In the genomic region with DNA sequence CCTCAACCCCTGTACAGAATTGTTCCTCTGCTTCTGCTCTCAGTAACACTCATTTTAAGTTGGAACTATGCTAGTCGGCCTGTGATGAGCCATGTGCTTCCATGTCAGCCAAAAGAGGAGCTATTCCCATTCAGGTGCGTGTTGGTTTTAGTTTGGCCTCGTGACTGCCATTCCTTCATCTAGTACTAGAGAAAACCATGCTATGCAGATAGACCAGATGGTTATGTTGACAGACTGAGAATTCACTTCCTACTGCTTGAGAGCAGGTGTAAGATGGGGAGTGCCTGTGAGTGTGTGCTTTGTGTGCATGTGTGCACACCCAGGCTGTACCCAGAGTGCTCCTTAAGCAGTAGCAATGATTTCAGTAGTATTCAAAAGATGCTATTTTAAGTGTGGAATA, we compare ENCODE assay signal across 16 mouse cellular contexts. TPM values are rescaled to one million over a fixed set of nuclear protein-coding genes. Genes with fewer than 3 reads are reported as not detected.
A peak's percentile ranks its signal among the peaks of the same experiment; 100 is the strongest.
DNase-seq lines count a peak whose midpoint lies in the region; TF ChIP-seq lines count a peak whose summit lies in the region.
"Had no signal": no experiment of that assay in that cellular context is flagged by ENCODE, and none has a peak within 500 bp of the region (broad histone marks: within the 10 kb centered on the region; RNA-seq: fewer than 3 reads in every experiment).

No protein-coding gene starts in this region.

- TF ChIP-seq CTCF in layer of hippocampus, adult 2 months (conservative IDR thresholded peaks at IDR 0.05): no peak

- peak overlapping the region; percentile 98 for H3K27ac ChIP-seq in layer of hippocampus, adult 2 months
- H3K27ac ChIP-seq: embryonic facial prominence, embryonic 12.5 days; limb, embryonic 10.5 days; midbrain, embryonic 12.5 days; neural tube, embryonic 12.5 days had no signal

- DNase-seq in cerebellum, adult 11-12 months: peak; percentile 73
- no peak for DNase-seq in cerebellum, adult 11 months
- peak in 1 of 2 experiments; percentile 23 for DNase-seq in layer of hippocampus, adult 2 months (ENCODE audit: low spot score in 2 of 2)
- DNase-seq in layer of hippocampus, adult 9-10 months (ENCODE audit: low spot score): no peak
- DNase-seq in right cerebral cortex, postnatal 36 days (ENCODE audit: low spot score in 2 of 2): peak; percentile 49 to 56
- DNase-seq in right cerebral cortex, postnatal 4 days: no peak
- peak; percentile 78 for DNase-seq in telencephalon, adult 2 months (ENCODE audit: low read depth, low spot score)
- no peak for DNase-seq in kidney, adult 8-10 months
- DNase-seq: adrenal gland, adult 2 months; heart, postnatal 36 days; kidney, adult 18-20 months; thymus, postnatal 36 days had no signal

- H3K4me3 ChIP-seq in layer of hippocampus, adult 2 months: peak overlapping the region; percentile 77
- H3K4me3 ChIP-seq: embryonic facial prominence, embryonic 12.5 days; limb, embryonic 10.5 days; midbrain, embryonic 12.5 days; neural tube, embryonic 12.5 days had no signal

RNA-seq across cellular contexts. Expression of a gene that starts 9.6 kb away (rescaled TPM):
- 1 to 10 TPM; 7.1 to 7.9 TPM for total RNA-seq in layer of hippocampus, adult 2 months (2021)
- total RNA-seq: adrenal gland, adult 2 months had no signal

RNA-seq across cellular contexts. Expression of a gene that starts 15.0 kb away (rescaled TPM):
- 100 to 1,000 TPM; 113 to 115 TPM for total RNA-seq in layer of hippocampus, adult 2 months (2021)

Comparison
In these comparisons a context has a peak if more than half of its experiments do, and no peak if none do; other contexts are left out.
1. DNase-seq: peak in cerebellum, adult 11-12 months (single experiment), right cerebral cortex, postnatal 36 days (2 of 2) and telencephalon, adult 2 months (single experiment); none in cerebellum, adult 11 months (single experiment), layer of hippocampus, adult 9-10 months (single experiment), right cerebral cortex, postnatal 4 days (single experiment) and kidney, adult 8-10 months (0 of 2).